Mouse (Mus musculus) neural tube, embryonic 12.5 days (tissue): Measurements from ENCODE around the gene Inha. TPM values are rescaled to one million over a fixed set of nuclear protein-coding genes. Genes with fewer than 3 reads are reported as not detected.
A peak's percentile ranks its signal among the peaks of the same experiment; 100 is the strongest.

ENCODE experiments used
- ATAC-seq: fragments of 200-750 bp; cut with Nextera tagmentation; 2 replicates; pipeline ENCODE4 v1.8.0; 2017; ENCODE audit warnings: low read depth, mild to moderate bottlenecking, moderate TSS enrichment, moderate library complexity; ENCODE audit not compliant: low FRiP score
- H3K27ac ChIP-seq: fragments of 300-500 bp; sonication (generic); 2 replicates; pipeline ENCODE4 v1.5.1; 2016
- H3K27me3 ChIP-seq: fragments of 300-500 bp; sonication (generic); replicated peaks from 2 replicates; pipeline ENCODE4 v1.6.1; 2016; ENCODE audit warnings: mild to moderate bottlenecking
- H3K36me3 ChIP-seq: fragments of 300-500 bp; sonication (generic); 2 replicates; pipeline ENCODE4 v1.6.1; 2016; ENCODE audit warnings: mild to moderate bottlenecking
- H3K4me1 ChIP-seq: fragments of 300-500 bp; sonication (generic); 2 replicates; pipeline ENCODE4 v1.6.1; 2016
- H3K4me2 ChIP-seq: fragments of 300-500 bp; sonication (generic); replicated peaks from 2 replicates; pipeline ENCODE4 v1.6.1; 2016; ENCODE audit warnings: mild to moderate bottlenecking
- H3K4me3 ChIP-seq: fragments of 300-500 bp; sonication (generic); 2 replicates; pipeline ENCODE4 v1.5.1; 2016
- H3K9ac ChIP-seq: fragments of 300-500 bp; sonication (generic); 2 replicates; pipeline ENCODE4 v1.6.1; 2016; ENCODE audit warnings: mild to moderate bottlenecking
- H3K9me3 ChIP-seq: fragments of 300-500 bp; sonication (generic); 2 replicates; pipeline ENCODE4 v1.6.1; 2016; ENCODE audit warnings: mild to moderate bottlenecking
- WGBS: fragments of 180-500 bp; shearing (Covaris S2); methylation state at CpG from one replicate; pipeline ENCODE4 v1.1.7; 2016; 5-methylcytosine and 5-hydroxymethylcytosine counted together
- polyA plus RNA-seq: library from polyadenylated mRNA; unstranded; fragments of >200 nt; fragmentation: Nextera tagmentation; extraction: Ambion mirVana; gene quantifications from 2 replicates; pipeline ENCODE4 v1.2.1, GENCODE M21; 2016

Gene Inha
- polyA plus RNA-seq, 1 experiment from 2014 or later: 10.0 TPM

DNA sequence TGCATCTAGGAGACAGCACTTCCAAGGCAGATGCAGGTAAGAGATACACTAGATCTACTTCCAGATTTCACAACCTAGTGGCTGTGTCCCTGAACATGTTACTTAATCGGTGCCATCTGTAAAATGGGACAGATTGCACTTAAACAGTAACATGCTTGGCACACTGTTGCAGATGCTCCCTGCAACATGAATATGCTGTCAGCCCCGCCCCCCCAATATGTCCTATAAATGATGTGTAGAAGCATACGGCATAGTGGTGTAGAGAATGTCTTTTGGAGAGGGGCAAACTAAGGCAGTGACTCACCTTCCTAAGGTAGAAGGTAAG, 28.9 kb upstream of the Inha start:
- Histone ChIP-seq H3K36me3 (peaks cover 45% of the 10 kb centered on the region), H3K4me3 (peak overlapping the region; percentile 84; the same call in 1 of the 2 replicates), H3K27me3 (peaks cover 9% of the 10 kb centered on the region), H3K9ac (peak overlapping the region; percentile 80; the same call in 1 of the 2 replicates), H3K9me3 (no peaks in the 10 kb centered on the region), H3K4me2 (peak overlapping the region; percentile 93), H3K4me1 (peaks cover 36% of the 10 kb centered on the region), H3K27ac (no peak overlapping the region)
- no peak for ATAC-seq
- WGBS: 53% methylated on average over 3 of the region's 3 CpGs

- H3K36me3 ChIP-seq: peaks cover 40% of the 10 kb centered on the region
- no peak; the same call in 1 of the 2 replicates for ATAC-seq
Measured at GRCm38 (mm10) chr1:75478497-75478896, 28.4 kb upstream of the Inha start.

DNA sequence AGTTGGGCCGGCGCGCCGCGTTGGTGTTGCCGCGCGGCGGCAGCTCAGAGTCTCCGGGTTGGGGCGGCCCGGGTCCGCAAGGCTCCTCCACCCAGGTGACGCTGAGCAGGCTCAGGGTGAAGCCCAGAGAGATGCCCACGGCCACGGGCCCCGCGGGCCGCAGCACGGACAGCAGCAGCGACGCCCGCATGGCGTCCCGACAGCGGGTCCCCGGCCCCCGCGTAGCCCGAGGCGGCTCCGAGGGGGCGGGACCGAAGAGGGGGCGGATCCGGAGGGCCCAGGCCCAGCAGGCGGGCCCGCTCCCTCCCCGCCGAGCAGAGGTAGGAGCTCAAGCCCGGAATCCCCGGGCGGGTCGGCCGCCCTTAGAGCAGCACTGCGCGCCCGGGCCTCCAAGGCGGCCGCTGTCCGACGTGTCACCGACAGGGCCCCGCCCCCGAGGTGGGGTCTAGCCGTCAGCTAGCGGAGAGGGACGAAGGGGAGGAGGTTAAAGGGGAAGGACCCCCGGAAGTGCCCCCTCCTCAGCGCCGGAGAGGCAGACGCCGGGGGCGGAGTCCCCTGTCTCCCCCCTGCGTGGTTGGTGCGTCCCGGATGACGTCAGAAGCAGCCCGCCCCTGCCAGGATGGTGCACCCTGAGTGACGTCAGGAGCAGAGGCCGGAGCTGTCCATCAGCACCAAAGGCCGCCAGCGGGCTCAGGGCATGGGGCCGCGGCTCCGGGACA, 27.8 kb upstream of the Inha start, which contains the start of the genes Chpf and Tmem198:
Chpf (minus strand) TSS at position 392 of the 719 bp plus-strand sequence.
Tmem198 (plus strand) TSS at position 617 of the 719 bp plus-strand sequence.
- peaks cover 36% of the 10 kb centered on the region for H3K4me1 ChIP-seq
- peaks cover 17% of the 10 kb centered on the region for H3K27me3 ChIP-seq
- peak within 1 kb of the TSS; percentile 69 for H3K27ac ChIP-seq
- H3K9me3 ChIP-seq: no peaks in the 10 kb centered on the region
- peaks cover 34% of the 10 kb centered on the region for H3K36me3 ChIP-seq
- peak; percentile 90 for ATAC-seq
- peak within 1 kb of the TSS; percentile 93 for H3K4me2 ChIP-seq
- peak within 1 kb of the TSS; percentile 84 for H3K4me3 ChIP-seq
- under 1% methylated on average over 71 of the region's 76 CpGs for WGBS
- peak within 1 kb of the TSS; percentile 80 for H3K9ac ChIP-seq

More at GRCm38 (mm10) chr1:75478497-75478896, 28.4 kb upstream of the Inha start:
- H3K9me3 ChIP-seq: no peaks in the 10 kb centered on the region
- H3K4me1 ChIP-seq: peaks cover 36% of the 10 kb centered on the region
- peak overlapping the region; percentile 80 for H3K9ac ChIP-seq
- peak overlapping the region; percentile 93 for H3K4me2 ChIP-seq
- WGBS: under 1% methylated on average over 21 of the region's 25 CpGs
- H3K4me3 ChIP-seq: peak overlapping the region; percentile 84
- H3K27ac ChIP-seq: peak overlapping the region; percentile 69
- H3K27me3 ChIP-seq: peaks cover 14% of the 10 kb centered on the region

DNA sequence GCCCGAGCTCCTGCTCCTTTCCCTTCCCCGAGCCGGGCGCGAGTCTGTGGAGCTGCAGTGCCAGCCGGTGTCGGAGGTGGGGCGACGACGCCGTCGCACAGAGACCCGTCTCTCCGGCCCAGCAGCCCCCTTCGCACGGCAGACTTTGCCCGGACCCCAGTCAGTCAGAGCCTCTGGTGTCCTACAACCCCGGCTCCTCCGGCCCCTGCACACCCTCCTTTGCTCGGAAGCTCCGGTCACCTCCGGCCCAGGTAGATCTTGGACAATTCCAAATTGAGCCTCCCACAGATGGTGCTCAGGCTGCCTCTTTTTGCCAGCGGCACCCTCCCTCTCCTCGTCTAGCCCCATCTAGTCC, 27.3 kb upstream of the Inha start:
- Histone ChIP-seq H3K36me3 (peaks cover 34% of the 10 kb centered on the region), H3K27me3 (peaks cover 22% of the 10 kb centered on the region), H3K4me3 (peak overlapping the region; percentile 84), H3K9me3 (no peaks in the 10 kb centered on the region), H3K4me2 (peak overlapping the region; percentile 93), H3K9ac (peak overlapping the region; percentile 80), H3K27ac (peak overlapping the region; percentile 69; the same call in 1 of the 2 replicates), H3K4me1 (peaks cover 36% of the 10 kb centered on the region)
- WGBS: under 1% methylated on average over 24 of the region's 24 CpGs
- no peak for ATAC-seq

- ATAC-seq: no peak
- Histone ChIP-seq H3K36me3 (peaks cover 34% of the 10 kb centered on the region), H3K4me1 (peaks cover 36% of the 10 kb centered on the region), H3K4me2 (peak overlapping the region; percentile 93), H3K27me3 (peaks cover 26% of the 10 kb centered on the region), H3K9ac (peak overlapping the region; percentile 80), H3K4me3 (peak overlapping the region; percentile 84), H3K27ac (0 out of 2 replicates have a peak overlapping the region, but pooled peaks have one; percentile 69), H3K9me3 (no peaks in the 10 kb centered on the region)
- WGBS: 23% methylated on average over 13 of the region's 13 CpGs
Measured at GRCm38 (mm10) chr1:75480036-75480435, 26.8 kb upstream of the Inha start.

DNA sequence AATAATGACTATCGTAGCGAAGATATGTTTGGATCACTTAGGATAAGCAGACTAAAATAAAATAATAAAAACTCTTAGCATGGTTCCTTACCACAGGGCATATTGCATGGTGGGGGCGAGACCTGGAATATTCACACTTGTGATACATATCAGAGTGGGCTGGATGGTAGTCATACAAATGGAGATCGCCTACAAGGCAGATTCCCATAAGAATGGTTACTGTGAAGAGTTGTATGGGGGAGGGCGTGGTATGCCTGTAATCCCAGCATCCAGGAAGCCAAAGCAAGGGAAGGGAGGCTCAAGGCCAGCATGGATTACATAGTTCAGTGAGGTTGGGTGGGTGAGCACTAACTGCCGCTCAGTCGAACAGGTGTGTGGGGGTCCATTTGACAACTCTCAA, 26.1 kb upstream of the Inha start:
- no peak overlapping the region for H3K27ac ChIP-seq
- H3K4me1 ChIP-seq: peaks cover 36% of the 10 kb centered on the region
- H3K4me3 ChIP-seq: peak overlapping the region; percentile 84; the same call in 1 of the 2 replicates
- no peaks in the 10 kb centered on the region for H3K9me3 ChIP-seq
- peaks cover 33% of the 10 kb centered on the region for H3K27me3 ChIP-seq
- H3K4me2 ChIP-seq: peak overlapping the region; percentile 93
- H3K9ac ChIP-seq: no peak overlapping the region
- peaks cover 32% of the 10 kb centered on the region for H3K36me3 ChIP-seq
- 79% methylated on average over 7 of the region's 7 CpGs for WGBS
- no peak for ATAC-seq

DNA sequence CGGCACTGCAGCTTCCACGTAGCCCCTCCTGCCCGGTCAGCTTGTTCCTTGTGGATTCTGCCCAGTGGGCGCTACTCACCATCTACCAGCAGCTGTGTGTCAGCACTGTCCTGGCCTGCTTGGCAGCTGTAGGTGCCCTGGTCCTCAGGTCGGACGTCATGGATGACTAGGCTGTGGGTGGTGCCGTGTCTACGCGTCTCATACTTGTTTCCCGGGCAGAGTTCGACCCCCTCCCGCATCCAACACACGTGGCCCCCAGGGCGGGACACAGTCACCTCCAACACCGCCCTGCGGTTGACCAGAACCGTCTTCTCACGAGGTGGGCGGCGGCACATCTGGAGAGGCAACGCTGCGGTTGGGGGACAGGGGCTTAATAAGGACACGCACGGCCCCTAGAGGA, 20.3 kb upstream of the Inha start:
- Histone ChIP-seq H3K4me2 (peak overlapping the region; percentile 88), H3K36me3 (peaks cover 28% of the 10 kb centered on the region), H3K9ac (no peak overlapping the region), H3K4me1 (peaks cover 19% of the 10 kb centered on the region), H3K4me3 (no peak overlapping the region), H3K27ac (no peak overlapping the region), H3K27me3 (peaks cover 79% of the 10 kb centered on the region), H3K9me3 (no peaks in the 10 kb centered on the region)
- WGBS: 4% methylated on average over 24 of the region's 24 CpGs
- 0 out of 2 replicates have a peak, but pooled peaks have one; percentile 15 for ATAC-seq

GRCm38 (mm10) chr1:75487040-75487404, 19.9 kb upstream of the Inha start:
- Histone ChIP-seq H3K27ac (no peak overlapping the region), H3K4me1 (peaks cover 19% of the 10 kb centered on the region), H3K9me3 (no peaks in the 10 kb centered on the region), H3K27me3 (peaks cover 79% of the 10 kb centered on the region), H3K9ac (peak overlapping the region; percentile 44; the same call in 1 of the 2 replicates), H3K36me3 (peaks cover 28% of the 10 kb centered on the region), H3K4me3 (peak overlapping the region; percentile 42), H3K4me2 (peak overlapping the region; percentile 88)
- WGBS: 1% methylated on average over 13 of the region's 13 CpGs
- ATAC-seq: 0 out of 2 replicates have a peak, but pooled peaks have one; percentile 14

GRCm38 (mm10) chr1:75487405-75488161, 19.3 kb upstream of the Inha start:
- peak overlapping the region; percentile 88 for H3K4me2 ChIP-seq
- H3K9ac ChIP-seq: peak overlapping the region; percentile 44
- H3K9me3 ChIP-seq: no peaks in the 10 kb centered on the region
- H3K36me3 ChIP-seq: peaks cover 25% of the 10 kb centered on the region
- peak; percentile 51 for ATAC-seq
- no peak overlapping the region for H3K27ac ChIP-seq
- H3K4me3 ChIP-seq: peak overlapping the region; percentile 42
- H3K27me3 ChIP-seq: peaks cover 76% of the 10 kb centered on the region
- WGBS: under 1% methylated on average over 62 of the region's 62 CpGs
- peaks cover 19% of the 10 kb centered on the region for H3K4me1 ChIP-seq

- Histone ChIP-seq H3K4me1 (peaks cover 19% of the 10 kb centered on the region), H3K9me3 (no peaks in the 10 kb centered on the region), H3K27ac (no peak overlapping the region), H3K27me3 (peaks cover 49% of the 10 kb centered on the region), H3K9ac (no peak overlapping the region), H3K4me3 (no peak overlapping the region), H3K4me2 (no peak overlapping the region), H3K36me3 (peaks cover 6% of the 10 kb centered on the region; the same call in 1 of the 2 replicates)
- WGBS: 84% methylated on average over 34 of the region's 34 CpGs
- ATAC-seq: no peak
Measured at GRCm38 (mm10) chr1:75490785-75491551, 15.9 kb upstream of the Inha start.

- no peak overlapping the region for H3K4me2 ChIP-seq
- H3K9ac ChIP-seq: no peak overlapping the region
- no peak overlapping the region for H3K27ac ChIP-seq
- H3K4me1 ChIP-seq: peaks cover 6% of the 10 kb centered on the region
- ATAC-seq: no peak
- WGBS: 38% methylated on average over 24 of the region's 24 CpGs
- peaks cover 33% of the 10 kb centered on the region for H3K27me3 ChIP-seq
- no peak overlapping the region for H3K4me3 ChIP-seq
- H3K36me3 ChIP-seq: peaks cover 13% of the 10 kb centered on the region; the same call in 1 of the 2 replicates
- H3K9me3 ChIP-seq: no peaks in the 10 kb centered on the region
Measured at GRCm38 (mm10) chr1:75492579-75493170, 14.2 kb upstream of the Inha start.
